Mouse (Mus musculus): Measurements from ENCODE around the gene Chl1.

GRCm38 (mm10) chr6:103558037-103558893 lies 47.9 kb downstream of the Chl1 start:
- TF ChIP-seq POLR2A (IDR thresholded peaks at IDR 0.05; ENCODE audit: insufficient read depth, low read length) (no peak), CTCF (IDR thresholded peaks at IDR 0.05; ENCODE audit: low read depth, low read length) (no peak), EP300 (IDR thresholded peaks at IDR 0.05; ENCODE audit: insufficient read depth, low read depth, low read length) (no peak)

Measured in ES-Bruce4 (cell line).